Mouse (Mus musculus): ENCODE results near the gene Unc5a. TPM values are rescaled to one million over a fixed set of nuclear protein-coding genes. Genes with fewer than 3 reads are reported as not detected.

Unc5a gene
- polyA plus RNA-seq, 1 experiment = not detected

DNA sequence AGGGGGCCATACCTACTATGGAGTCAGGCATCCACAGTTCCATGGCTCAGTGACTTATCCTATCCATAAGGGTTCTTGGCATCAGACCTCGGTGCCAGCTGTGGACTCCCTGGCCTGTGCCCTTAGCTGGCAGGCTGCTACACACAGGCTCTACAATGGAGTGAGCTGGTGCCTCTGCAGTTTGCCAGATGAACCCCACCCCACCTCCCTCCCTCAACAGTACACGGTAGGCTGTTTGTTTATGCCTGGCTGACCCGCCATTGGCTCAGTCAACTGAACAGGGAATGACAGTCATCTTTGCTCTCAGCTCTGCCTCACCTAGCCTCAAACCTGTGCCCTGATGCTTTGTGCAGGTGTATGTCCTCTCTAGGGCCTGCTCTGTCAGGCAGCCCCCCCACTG, 26.3 kb downstream of the Unc5a start:
- no peak for TF ChIP-seq GATA1 (IDR thresholded peaks at IDR 0.05; ENCODE audit: low read length)

DNA sequence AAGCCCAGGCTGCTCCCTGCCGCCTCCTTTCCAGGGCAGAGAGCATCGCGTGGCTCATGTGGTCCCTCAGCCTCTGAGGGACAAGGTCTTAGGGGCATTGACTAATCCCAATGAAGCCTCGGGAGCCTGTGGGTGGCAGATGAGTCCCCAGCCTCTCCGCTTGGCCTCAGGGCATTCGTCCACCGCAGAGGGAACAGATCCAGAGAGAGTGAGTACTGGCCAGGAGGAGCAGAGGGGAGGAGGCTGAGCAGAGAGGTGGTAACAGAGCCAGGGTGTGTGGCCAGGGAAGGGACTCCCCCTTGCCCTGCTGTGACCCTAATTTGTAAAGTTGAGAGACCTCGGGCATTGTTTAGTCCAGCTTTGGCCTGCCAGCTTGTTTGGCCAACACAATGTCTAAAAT, 29.6 kb downstream of the Unc5a start:
- no peak for TF ChIP-seq GATA1 (IDR thresholded peaks at IDR 0.05; ENCODE audit: low read length)

DNA sequence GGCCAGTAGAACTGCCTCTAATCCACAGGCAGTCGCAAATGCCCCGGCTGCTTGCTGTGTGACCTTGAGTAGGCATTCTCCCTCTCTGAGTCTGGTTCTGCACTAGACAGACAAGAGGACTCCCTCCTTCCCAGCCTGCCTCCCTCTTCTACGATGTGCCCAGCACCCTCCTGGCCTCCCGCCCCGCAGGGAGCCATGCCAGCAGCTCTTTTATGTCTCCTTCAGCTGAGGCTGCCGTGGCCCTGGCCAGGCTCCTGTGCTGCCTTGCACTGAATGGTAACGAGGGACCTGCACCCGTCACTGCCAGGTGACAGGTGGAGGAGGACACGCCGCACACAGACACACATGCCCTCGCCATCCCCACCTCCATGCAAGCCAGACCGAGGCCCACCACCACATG, 31.7 kb downstream of the Unc5a start:
- no peak for TF ChIP-seq GATA1 (IDR thresholded peaks at IDR 0.05; ENCODE audit: low read length)

DNA sequence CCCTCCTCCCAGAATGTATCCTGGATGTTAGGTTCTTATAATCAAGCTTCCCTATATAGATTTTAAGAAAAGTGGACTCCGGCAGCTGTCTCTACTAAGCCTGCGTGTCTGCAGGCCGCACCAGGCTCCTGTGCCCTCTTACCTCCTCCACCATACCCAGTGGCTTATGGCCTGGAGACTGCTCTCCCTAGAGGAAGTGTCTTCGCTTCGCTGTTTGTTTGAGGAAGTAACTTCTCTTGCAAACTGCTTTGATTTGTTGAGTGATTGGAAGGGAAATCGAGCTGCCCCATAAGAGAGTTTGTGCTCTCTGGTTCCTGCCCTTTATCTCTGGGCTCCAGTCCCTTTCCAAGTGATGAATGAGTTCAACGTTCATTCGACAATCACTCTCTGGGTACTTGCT, 33.8 kb downstream of the Unc5a start:
- no peak for TF ChIP-seq GATA1 (IDR thresholded peaks at IDR 0.05; ENCODE audit: low read length)

DNA sequence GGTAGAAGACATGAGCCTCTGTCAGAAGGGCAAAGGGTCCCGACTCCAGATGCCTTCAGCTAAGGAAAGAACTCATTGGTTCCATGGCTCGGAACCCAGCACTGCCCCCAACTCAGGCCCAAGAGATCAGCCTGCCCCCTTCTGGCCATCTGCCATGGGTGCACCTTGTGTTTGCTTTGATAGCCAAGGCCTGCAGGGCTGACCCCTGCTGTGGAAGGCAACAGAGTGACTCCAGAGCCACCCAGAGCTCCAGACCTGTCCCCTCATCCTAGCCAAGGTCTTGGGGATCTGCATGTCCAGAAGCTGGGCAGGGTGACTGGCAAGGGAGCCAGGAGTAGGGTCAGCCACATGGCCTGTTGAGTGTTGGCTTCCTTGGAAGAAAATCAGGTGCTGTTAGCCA, 34.4 kb downstream of the Unc5a start:
- no peak for TF ChIP-seq GATA1 (IDR thresholded peaks at IDR 0.05; ENCODE audit: low read length)

DNA sequence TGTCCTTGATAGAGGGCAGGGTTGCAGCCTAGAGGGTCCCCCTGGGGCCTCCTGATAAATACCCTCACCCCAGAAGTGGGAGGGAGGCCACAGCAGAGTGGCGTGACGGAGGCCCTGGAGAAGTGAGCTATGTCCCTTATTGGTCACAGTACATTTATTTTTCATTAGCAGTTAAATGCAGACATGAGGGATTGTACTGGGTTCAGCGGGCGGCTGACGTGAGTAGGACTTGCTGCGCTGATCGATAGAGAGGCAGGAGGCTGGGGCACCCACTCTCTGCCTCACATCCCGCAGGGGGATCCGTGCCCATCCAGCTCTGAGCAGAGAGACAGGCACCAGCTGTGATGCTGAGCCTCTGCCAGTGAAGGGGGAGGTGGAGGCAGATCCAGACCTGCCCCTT, 38.2 kb downstream of the Unc5a start:
- TF ChIP-seq GATA1 (IDR thresholded peaks at IDR 0.05; ENCODE audit: low read length) = no peak

DNA sequence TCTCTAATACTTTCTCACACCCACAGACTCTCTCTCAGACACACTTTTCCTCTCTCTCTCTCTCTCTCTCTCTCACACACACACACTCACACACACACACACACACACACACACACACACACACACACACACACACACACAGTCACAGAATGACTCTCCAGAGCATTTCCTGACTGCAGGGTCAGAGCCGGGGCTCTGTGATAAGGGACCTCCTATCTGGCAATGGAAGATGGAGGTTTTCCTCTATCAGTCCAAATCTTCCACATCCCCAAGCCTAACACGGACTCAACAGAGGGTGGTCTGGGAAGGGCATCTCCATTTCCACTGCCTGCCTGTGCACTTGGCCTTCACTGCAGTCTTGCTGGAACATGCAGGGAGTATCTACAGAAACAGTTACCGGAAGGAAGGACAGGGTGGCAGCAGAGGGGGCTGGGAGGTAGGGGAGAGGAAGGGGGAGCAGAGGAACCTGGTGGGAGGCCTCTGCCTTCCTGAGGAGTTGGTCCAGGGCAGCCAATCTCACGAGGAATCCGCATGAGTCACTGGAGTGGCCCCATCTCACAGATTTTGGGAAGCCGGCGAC, 39.1 kb downstream of the Unc5a start:
- no peak for TF ChIP-seq GATA1 (IDR thresholded peaks at IDR 0.05; ENCODE audit: low read length)

DNA sequence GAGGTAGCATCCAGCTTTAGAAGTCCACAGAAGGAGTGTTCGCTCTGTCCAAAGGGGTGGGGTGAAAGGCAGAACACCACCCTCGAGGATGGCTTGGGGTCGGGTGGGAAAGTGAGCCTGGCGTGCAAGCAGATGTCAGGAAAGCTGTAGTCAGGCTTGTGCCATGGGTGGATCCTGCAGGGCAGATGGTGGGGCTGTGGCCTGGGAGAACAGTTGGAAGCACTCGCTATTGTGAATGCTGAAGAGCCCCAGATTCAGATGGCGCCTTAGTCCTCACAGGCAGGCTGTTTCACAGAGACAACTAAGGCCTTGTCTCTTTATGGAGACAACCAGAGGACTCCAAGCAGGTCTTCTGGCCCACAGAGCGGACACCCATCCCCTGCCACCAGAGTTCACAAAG, 43.0 kb downstream of the Unc5a start:
- TF ChIP-seq GATA1 (IDR thresholded peaks at IDR 0.05; ENCODE audit: low read length) = no peak

DNA sequence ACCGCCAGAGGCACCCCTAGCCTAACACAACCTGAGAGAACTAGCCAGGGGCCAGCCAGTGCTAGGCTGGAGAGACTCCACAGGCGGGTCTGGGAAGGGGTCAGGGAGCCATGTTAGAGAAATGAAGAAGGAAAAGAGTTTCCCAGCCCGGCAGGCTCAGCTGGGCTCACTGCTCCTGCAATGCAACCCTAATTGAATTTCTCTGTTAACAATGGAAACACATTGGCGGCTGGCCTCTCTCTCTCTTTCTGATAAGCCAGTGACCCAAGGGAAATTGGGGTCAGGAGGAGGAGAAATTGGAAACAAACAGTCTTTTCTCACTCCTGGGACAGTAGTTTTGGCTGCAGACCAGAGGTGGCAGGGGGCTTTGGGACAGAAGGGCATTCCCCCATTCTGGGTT, 45.4 kb downstream of the Unc5a start:
- no peak for TF ChIP-seq GATA1 (IDR thresholded peaks at IDR 0.05; ENCODE audit: low read length)

DNA sequence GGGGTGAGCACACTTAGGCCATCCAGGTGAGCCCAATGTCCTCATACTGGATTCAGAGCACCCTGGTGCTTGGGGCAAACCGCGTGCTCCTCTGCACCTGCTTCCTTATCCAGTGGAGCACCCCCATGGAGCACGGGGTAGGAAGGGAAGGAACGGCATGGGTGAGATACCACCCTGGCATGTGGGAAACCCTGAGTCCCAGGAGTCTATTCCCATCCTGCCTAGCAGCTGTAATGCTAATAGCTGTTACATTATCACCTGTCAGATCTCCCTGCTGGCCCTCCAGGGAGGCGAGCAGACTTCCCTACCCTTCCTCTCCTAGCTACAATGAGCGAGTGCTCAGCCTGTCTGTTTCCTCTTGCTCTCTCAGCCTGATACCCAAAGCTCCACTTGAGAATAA, 46.0 kb downstream of the Unc5a start:
- TF ChIP-seq GATA1 (IDR thresholded peaks at IDR 0.05; ENCODE audit: low read length) = no peak

DNA sequence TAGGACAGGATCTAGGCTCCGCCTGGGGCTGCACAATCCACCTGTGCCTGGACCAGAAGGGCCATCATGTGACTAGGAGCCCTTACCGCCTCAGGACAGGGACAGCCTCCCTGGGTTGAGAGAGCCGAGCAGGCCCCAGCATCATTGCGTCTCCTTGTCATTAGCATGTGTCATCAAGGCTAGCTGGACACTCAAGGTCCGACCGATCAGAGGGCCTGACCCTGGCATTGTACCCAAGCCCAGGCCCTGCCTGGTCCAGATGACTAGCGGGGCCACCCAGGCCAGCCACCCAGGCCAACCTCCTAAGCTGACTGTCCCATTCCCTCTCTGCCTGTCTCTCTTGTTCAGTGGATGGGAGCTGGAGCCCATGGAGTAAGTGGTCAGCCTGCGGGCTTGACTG, 48.4 kb downstream of the Unc5a start:
- no peak for TF ChIP-seq GATA1 (IDR thresholded peaks at IDR 0.05; ENCODE audit: low read length)

DNA sequence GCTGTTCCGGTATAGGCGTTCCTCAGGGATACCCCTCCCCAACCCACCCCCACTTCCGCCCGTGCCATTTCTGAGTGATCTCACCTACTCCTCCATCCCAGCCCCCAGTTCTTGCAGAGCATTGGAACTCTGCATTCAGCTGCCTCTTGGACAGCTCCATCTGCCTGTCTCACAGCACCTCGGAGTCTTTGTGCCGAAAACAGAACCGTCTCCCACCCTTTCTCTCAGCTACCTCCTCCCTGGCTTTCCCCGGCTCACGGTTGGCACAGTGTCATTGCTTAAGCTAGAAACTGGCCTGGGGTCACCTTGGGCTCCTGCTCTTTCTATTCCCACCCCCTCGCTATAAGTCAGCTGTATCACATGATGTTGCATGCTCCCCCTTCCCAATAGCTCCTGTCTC, 51.2 kb downstream of the Unc5a start:
- no peak for TF ChIP-seq GATA1 (IDR thresholded peaks at IDR 0.05; ENCODE audit: low read length)

DNA sequence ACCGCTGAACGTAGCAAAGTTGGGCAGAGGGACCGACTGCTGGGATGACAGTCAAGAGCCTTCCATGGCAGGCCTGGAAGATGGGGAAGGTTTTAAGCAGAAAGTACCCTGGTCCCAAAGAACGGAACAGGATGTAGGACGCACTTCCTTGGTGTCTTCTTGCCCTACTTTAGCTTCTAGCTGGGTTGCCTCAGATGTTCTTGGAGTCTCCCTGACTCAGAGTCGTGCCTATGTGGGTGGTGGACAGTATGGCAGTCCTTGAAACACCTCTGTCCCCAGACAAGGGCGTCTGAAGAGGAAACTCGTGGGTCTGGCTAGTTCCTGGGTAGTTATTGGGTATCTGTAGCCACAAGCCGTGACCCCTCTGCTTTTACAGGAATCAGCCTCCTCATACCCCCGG, 52.9 kb downstream of the Unc5a start:
- no peak for TF ChIP-seq GATA1 (IDR thresholded peaks at IDR 0.05; ENCODE audit: low read length)

DNA sequence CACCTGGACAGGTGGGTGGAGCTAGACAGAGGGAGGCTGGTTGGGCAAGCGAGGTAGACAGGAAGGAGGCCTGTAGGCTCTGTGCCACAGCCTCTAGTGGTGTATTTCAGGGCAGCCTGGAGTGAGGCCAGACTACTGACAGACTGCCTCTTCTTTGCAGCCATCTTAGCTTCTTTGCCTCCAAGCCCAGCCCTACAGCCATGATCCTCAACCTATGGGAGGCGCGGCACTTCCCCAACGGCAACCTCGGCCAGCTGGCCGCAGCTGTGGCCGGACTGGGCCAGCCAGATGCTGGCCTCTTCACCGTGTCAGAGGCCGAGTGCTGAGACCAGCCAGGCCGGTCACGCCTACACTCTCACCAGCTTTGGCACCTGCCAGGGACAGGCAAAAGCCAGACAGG, 55.4 kb downstream of the Unc5a start:
- no peak for TF ChIP-seq GATA1 (IDR thresholded peaks at IDR 0.05; ENCODE audit: low read length)

DNA sequence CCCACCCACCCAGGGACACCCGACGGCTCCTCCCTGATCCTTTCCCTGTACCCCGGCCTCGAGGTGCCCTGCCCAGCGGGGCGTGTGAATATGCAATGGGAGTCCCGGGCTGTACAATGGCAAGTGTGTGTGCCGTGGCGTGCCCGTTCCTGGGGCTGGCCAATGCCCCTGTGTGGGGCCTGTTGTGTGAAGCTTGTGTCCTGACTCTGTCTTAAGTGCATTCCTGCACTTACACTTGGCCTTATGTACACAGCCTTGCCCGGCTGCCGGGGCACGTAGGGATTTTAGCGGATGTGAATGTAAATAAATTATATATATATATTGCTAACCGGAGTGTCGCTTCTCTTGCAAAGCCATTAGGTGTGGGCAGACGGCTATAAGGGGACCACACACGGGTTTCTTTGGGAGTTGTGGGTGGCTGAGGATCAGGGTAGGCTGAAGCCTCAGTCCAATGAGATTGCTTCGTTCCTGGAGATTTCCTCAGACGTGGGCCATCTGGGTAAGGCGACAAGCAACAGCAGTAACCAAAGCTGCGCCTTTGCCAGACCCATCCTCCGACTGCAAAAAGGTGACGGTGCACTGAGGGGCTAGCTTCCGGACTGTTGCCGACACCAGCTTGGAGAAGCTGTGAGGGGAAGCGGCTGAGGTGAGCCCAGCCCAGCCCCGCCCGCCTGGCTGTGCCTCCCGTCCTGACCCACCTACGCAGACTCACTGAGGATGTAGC, 56.6 kb downstream of the Unc5a start:
- no peak for TF ChIP-seq GATA1 (IDR thresholded peaks at IDR 0.05; ENCODE audit: low read length)

DNA sequence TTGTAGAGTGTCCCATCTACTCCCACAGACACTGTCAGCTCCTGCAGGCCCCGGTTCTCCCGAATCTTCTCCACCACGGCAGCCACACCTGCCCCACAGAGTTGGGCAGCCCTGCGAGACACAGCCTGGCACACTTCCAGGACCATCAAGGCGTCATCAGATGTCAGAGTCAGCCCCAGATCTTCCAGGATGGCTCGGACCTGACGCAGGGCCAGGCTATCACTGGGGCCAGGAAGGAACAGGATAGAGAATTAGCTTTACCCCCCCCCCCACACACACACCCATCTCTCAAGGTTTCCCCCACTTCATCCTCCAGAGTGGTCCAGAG, 57.2 kb downstream of the Unc5a start:
- TF ChIP-seq GATA1 (IDR thresholded peaks at IDR 0.05; ENCODE audit: low read length) = no peak

DNA sequence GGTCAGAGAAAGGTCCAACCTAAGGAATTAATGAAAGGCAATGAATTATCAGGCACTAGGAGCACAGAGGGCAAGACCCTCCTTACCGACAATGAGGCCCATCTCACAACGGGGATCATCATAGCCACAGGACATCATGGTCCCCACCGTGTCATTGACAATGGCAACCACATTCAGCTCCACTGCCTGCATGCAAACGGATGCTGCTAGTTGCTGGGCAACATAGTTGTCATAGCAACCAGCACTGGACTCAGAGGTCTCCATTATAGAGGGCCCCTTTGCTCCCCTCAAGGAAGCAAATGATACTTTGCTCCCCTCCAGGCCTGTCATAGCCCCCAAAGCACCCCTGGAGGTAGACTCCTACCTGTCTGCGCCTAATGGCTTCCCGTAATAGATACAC, 59.4 kb downstream of the Unc5a start:
- no peak for TF ChIP-seq GATA1 (IDR thresholded peaks at IDR 0.05; ENCODE audit: low read length)

DNA sequence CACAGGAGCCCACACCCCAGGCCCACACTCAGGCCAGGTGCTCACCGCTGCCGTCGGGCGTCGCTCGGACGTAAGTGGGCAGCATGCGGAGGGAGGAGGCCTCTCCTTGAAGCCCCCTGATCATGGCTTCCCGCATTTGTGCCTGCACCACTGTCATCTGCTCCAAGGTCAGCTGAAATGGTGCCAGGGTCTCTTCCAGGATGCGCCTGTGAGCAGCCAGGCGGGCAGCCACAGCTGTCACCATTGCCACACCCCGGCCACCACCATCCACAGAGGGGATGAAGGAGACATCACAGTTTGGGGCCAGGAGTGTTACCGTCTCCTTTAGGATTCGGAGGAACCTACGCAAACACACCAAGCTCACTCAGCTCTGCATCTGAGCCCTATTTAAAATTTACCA, 61.9 kb downstream of the Unc5a start:
- no peak for TF ChIP-seq GATA1 (IDR thresholded peaks at IDR 0.05; ENCODE audit: low read length)
